Mouse (Mus musculus): Measurements from ENCODE around the gene Man2a1.

DNA sequence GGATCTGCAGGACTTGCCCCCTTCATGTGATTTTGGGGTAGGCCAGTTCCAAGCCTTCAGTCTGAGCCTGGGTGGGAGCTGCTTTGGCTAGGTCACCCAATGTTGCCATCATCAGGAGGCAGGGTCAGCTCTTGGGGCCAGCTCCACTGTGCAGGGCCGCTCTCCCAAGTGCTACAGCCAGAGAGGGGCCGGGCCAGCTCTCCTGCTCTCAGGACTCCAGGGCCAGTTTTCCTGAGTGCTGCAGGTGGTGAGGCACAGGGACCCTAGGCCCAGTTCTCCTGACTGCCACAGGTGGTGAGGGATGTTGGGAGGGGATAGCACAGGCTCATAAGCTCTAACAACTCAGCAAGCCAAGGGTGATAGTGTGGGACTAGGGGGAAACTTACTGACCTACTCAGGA, 53.1 kb downstream of the Man2a1 start:
- TF ChIP-seq CTCF (IDR thresholded peaks at IDR 0.05; ENCODE audit: low read depth, low read length) (no peak), POLR2A (IDR thresholded peaks at IDR 0.05; ENCODE audit: extremely low read depth, insufficient read depth, low read length) (no peak)
